Mouse (Mus musculus) testis, adult 2 months (tissue): Measurements from ENCODE around the gene Notch1.

Experiments
- CTCF ChIP-seq: fragments of 200-500 bp; IDR thresholded peaks from 2 replicates; pipeline ENCODE4 v1.5.1; 2012; ENCODE audit warnings: low read depth, mild to moderate bottlenecking, inconsistent platforms, low read length, moderate library complexity; ENCODE audit not compliant: control insufficient read depth, insufficient read depth, insufficient replicate concordance
- POLR2A ChIP-seq: fragments of 200-500 bp; IDR thresholded peaks from 2 replicates; pipeline ENCODE4 v1.6.1; 2012; ENCODE audit warnings: low read depth, mild to moderate bottlenecking, inconsistent platforms, low read length, moderate library complexity; ENCODE audit not compliant: control insufficient read depth

GRCm38 (mm10) chr2:26513105-26513745 lies 3.2 kb downstream of the Notch1 start:
- no peak for TF ChIP-seq CTCF
- no peak for TF ChIP-seq POLR2A
